Mouse (Mus musculus): Measurements from ENCODE around the gene Vgll4.

DNA sequence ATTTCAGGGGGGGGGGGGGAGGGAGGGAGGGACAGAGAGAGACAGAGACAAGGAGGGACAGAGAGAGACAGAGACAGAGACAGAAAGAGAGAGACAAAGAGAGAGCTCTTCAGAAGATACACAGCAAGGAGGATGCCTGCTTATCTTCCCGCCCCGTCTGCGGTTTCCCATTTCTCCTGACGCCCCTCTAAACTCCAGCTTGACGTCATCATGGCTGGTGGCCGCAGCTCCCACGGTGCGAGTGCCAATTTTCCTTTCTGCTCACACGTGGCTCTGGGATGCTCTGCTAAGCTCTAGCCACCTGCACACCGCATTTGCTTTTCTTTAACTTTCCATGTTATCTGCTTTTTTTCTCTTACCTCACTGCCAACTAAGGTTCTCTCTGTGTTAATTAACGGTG, 151.8 kb downstream of the Vgll4 start:
- no peak for TF ChIP-seq CTCF (IDR thresholded peaks at IDR 0.05)
- TF ChIP-seq POLR2A (IDR thresholded peaks at IDR 0.05; ENCODE audit: insufficient read depth, low read depth, low read length): no peak

Measured in heart, adult 2 months (tissue).